Comparison of ENCODE assay signal across 7 mouse cellular contexts in the genomic region with DNA sequence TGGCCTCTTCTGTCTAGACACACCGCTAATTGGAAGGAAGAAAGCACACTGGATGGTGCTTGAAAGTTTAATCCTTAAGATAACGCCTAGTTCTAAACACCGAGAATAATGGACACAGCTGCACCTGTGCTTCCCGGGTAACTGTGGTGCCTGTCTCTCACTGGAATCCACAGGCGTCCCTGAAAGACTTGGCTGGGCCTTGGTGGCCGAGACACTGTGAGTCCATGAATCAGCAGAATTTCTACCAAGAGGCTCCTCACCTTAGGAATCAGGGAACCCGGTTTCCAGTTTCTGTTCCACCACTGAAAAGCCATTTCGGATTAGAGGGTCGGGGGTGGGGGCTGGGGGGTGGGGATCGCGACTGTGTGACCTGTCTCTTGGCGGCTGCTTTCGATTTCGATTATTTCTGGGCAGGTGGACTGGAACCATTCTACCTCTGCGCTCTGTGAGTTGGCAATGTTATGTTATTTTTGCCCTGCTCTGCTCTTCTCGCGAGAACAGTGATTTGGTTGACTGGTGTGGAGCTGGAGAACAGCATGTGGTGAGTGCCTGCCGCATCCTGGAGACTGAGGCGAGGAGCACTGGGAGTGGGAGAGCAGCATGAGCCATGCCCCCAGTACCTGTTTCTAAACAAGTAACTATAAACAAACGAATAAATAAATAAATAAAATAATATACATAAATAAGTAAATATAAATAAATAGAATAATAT. TPM values are rescaled to one million over a fixed set of nuclear protein-coding genes. Genes with fewer than 3 reads are reported as not detected.
DNase-seq lines count a peak whose midpoint lies in the region; ATAC-seq lines count a peak whose summit lies in the region.

No protein-coding gene starts in this region.

- no peak overlapping the region for H3K9ac ChIP-seq in hindbrain, embryonic 14.5 days
- H3K9ac ChIP-seq in neural tube, embryonic 13.5 days = no peak overlapping the region

- H3K9me3 ChIP-seq in hindbrain, embryonic 14.5 days (ENCODE audit: control insufficient read depth, low read length) = peaks cover 14% of the 10 kb centered on the region; the same call in 1 of the 2 replicates
- peaks cover 10% of the 10 kb centered on the region for H3K9me3 ChIP-seq in neural tube, embryonic 13.5 days

- H3K4me1 ChIP-seq in hindbrain, embryonic 14.5 days (replicated peaks; ENCODE audit: control insufficient read depth, insufficient read depth, low read length) = peaks cover 40% of the 10 kb centered on the region
- H3K4me1 ChIP-seq in neural tube, embryonic 13.5 days (replicated peaks) = peaks cover 43% of the 10 kb centered on the region

- H3K4me2 ChIP-seq in hindbrain, embryonic 14.5 days (replicated peaks) = peak overlapping the region; percentile 17
- peak overlapping the region; percentile 6; the same call in 1 of the 2 replicates for H3K4me2 ChIP-seq in neural tube, embryonic 13.5 days

- WGBS in hindbrain, embryonic 14.5 days = 43% methylated on average over 20 of the region's 20 CpGs
- 42% methylated on average over 20 of the region's 20 CpGs for WGBS in neural tube, embryonic 13.5 days

- no peak for ATAC-seq in hindbrain, embryonic 14.5 days (ENCODE audit: low FRiP score)
- ATAC-seq in neural tube, embryonic 13.5 days (ENCODE audit: low read depth) = no peak
- ATAC-seq in granulocyte monocyte progenitor cell, adult 5-6 weeks (replicated peaks; ENCODE audit: poor library complexity, severe bottlenecking) = no peak

- H3K36me3 ChIP-seq in hindbrain, embryonic 14.5 days (replicated peaks; ENCODE audit: control insufficient read depth, insufficient read depth) = no peaks in the 10 kb centered on the region
- no peaks in the 10 kb centered on the region for H3K36me3 ChIP-seq in neural tube, embryonic 13.5 days

- H3K4me3 ChIP-seq in hindbrain, embryonic 14.5 days (replicated peaks; ENCODE audit: low read length) = no peak overlapping the region
- H3K4me3 ChIP-seq in neural tube, embryonic 13.5 days = no peak overlapping the region

- H3K27ac ChIP-seq in hindbrain, embryonic 14.5 days = no peak overlapping the region
- no peak overlapping the region; the same call in 1 of the 2 replicates for H3K27ac ChIP-seq in neural tube, embryonic 13.5 days (replicated peaks)

- H3K27me3 ChIP-seq in hindbrain, embryonic 14.5 days (ENCODE audit: control insufficient read depth, insufficient read depth, low read length) = no peaks in the 10 kb centered on the region
- no peaks in the 10 kb centered on the region for H3K27me3 ChIP-seq in neural tube, embryonic 13.5 days

- peak; percentile 9 for DNase-seq in kidney, postnatal 10 days
- no peak for DNase-seq in kidney, postnatal 14 days
- DNase-seq in cerebellum, postnatal 10 days = peak; percentile 70 to 71
- peak; percentile 51 for DNase-seq in hindbrain, embryonic 14.5 days (ENCODE audit: low spot score)
- DNase-seq in layer of hippocampus, adult 8-10 months (ENCODE audit: low spot score in 2 of 2) = no peak

RNA-seq across cellular contexts. Expression of gene Npr2, which starts 2.5 kb away (rescaled TPM):
- polyA plus RNA-seq in hindbrain, embryonic 14.5 days (2014; fragmentation: Nextera tagmentation; extraction: Ambion mirVana) = 13.3 and 14.2 TPM in 2 replicates
- 26.9 and 27.8 TPM in 2 replicates for polyA plus RNA-seq in neural tube, embryonic 13.5 days (2015; fragmentation: Nextera tagmentation; extraction: Ambion mirVana)
- 0.64 TPM in 1 of 2 replicates, not detected in the other for total RNA-seq in granulocyte monocyte progenitor cell, adult 5-6 weeks (2014; fragmentation: Nextera tagmentation)
- 0.31 and 0.56 TPM in 2 replicates for total RNA-seq in granulocyte monocyte progenitor cell, adult 5-6 weeks (2017)
- 10 to 100 TPM; 54.6 to 68.4 (median 59.4) TPM for total RNA-seq in layer of hippocampus, adult 8-10 months (2022)

RNA-seq across cellular contexts. Expression of gene Spag8, which starts 24.1 kb away (rescaled TPM):
- 5.5 and 9.3 TPM in 2 replicates for polyA plus RNA-seq in hindbrain, embryonic 14.5 days (2014; fragmentation: Nextera tagmentation; extraction: Ambion mirVana)
- 3.5 and 4.1 TPM in 2 replicates for polyA plus RNA-seq in neural tube, embryonic 13.5 days (2015; fragmentation: Nextera tagmentation; extraction: Ambion mirVana)
- 1.3 TPM in 1 of 2 replicates, not detected in the other for total RNA-seq in granulocyte monocyte progenitor cell, adult 5-6 weeks (2014; fragmentation: Nextera tagmentation)
- not detected in 2 replicates for total RNA-seq in granulocyte monocyte progenitor cell, adult 5-6 weeks (2017)
- 1 to 10 TPM; 1.5 to 2.7 (median 2.0) TPM for total RNA-seq in layer of hippocampus, adult 8-10 months (2022)

RNA-seq across cellular contexts. Expression of gene Hint2, which starts 27.0 kb away (rescaled TPM):
- 70.1 and 77.0 TPM in 2 replicates for polyA plus RNA-seq in hindbrain, embryonic 14.5 days (2014; fragmentation: Nextera tagmentation; extraction: Ambion mirVana)
- polyA plus RNA-seq in neural tube, embryonic 13.5 days (2015; fragmentation: Nextera tagmentation; extraction: Ambion mirVana) = 76.8 and 84.9 TPM in 2 replicates
- total RNA-seq in granulocyte monocyte progenitor cell, adult 5-6 weeks (2014; fragmentation: Nextera tagmentation) = 58.6 and 78.3 TPM in 2 replicates
- 55.1 and 63.3 TPM in 2 replicates for total RNA-seq in granulocyte monocyte progenitor cell, adult 5-6 weeks (2017)
- total RNA-seq in layer of hippocampus, adult 8-10 months (2022) = 10 to 100 TPM; 25.3 to 39.2 (median 37.6) TPM

RNA-seq across cellular contexts. Expression of gene Tmem8b, which starts 39.5 kb away (rescaled TPM):
- 8.7 and 10.5 TPM in 2 replicates for polyA plus RNA-seq in hindbrain, embryonic 14.5 days (2014; fragmentation: Nextera tagmentation; extraction: Ambion mirVana)
- polyA plus RNA-seq in neural tube, embryonic 13.5 days (2015; fragmentation: Nextera tagmentation; extraction: Ambion mirVana) = 13.5 and 15.6 TPM in 2 replicates
- 1.9 and 4.9 TPM in 2 replicates for total RNA-seq in granulocyte monocyte progenitor cell, adult 5-6 weeks (2014; fragmentation: Nextera tagmentation)
- 0.46 and 0.52 TPM in 2 replicates for total RNA-seq in granulocyte monocyte progenitor cell, adult 5-6 weeks (2017)
- total RNA-seq in layer of hippocampus, adult 8-10 months (2022) = 10 to 100 TPM; 66.0 to 71.0 (median 68.4) TPM

RNA-seq across cellular contexts. Expression of gene Fam221b, which starts 39.7 kb away (rescaled TPM):
- 1.9 and 2.2 TPM in 2 replicates for polyA plus RNA-seq in hindbrain, embryonic 14.5 days (2014; fragmentation: Nextera tagmentation; extraction: Ambion mirVana)
- polyA plus RNA-seq in neural tube, embryonic 13.5 days (2015; fragmentation: Nextera tagmentation; extraction: Ambion mirVana) = 2.4 and 2.9 TPM in 2 replicates
- total RNA-seq in granulocyte monocyte progenitor cell, adult 5-6 weeks (2014; fragmentation: Nextera tagmentation) = not detected in 2 replicates
- 0.34 and 0.36 TPM in 2 replicates for total RNA-seq in granulocyte monocyte progenitor cell, adult 5-6 weeks (2017)
- total RNA-seq in layer of hippocampus, adult 8-10 months (2022) = 1 to 10 TPM in 3 of 4 experiments, under 1 TPM in 1; 0.84 to 1.5 (median 1.1) TPM

Comparison
In these comparisons a context has a peak if more than half of its experiments do, and no peak if none do; other contexts are left out.
1. DNase-seq: peak in kidney, postnatal 10 days (single experiment), cerebellum, postnatal 10 days (2 of 2) and hindbrain, embryonic 14.5 days (single experiment); none in kidney, postnatal 14 days (single experiment) and layer of hippocampus, adult 8-10 months (0 of 2).
2. RNA of gene Npr2, which starts 2.5 kb away (total RNA-seq): 54.6 to 68.4 TPM in layer of hippocampus, adult 8-10 months; 0.31 to 0.64 TPM in granulocyte monocyte progenitor cell, adult 5-6 weeks; every median in the first group is over 10 times any median in the second.